Mouse (Mus musculus) lung, embryonic 15.5 days (tissue): ENCODE data around the gene Ybx3. TPM values are rescaled to one million over a fixed set of nuclear protein-coding genes. Genes with fewer than 3 reads are reported as not detected.

Source experiments
- ATAC-seq: fragments of 200-750 bp; cut with Nextera tagmentation; 2 replicates; pipeline ENCODE4 v1.8.0; 2017; ENCODE audit warnings: moderate number of reproducible peaks, borderline replicate concordance; ENCODE audit not compliant: low FRiP score, low TSS enrichment; ENCODE audit errors: extremely low read depth
- H3K27ac ChIP-seq: fragments of 300-500 bp; sonication (generic); 2 replicates; pipeline ENCODE4 v1.5.1; 2015; ENCODE audit warnings: moderate library complexity, mild to moderate bottlenecking, inconsistent platforms
- H3K27me3 ChIP-seq: fragments of 300-500 bp; sonication (generic); 2 replicates; pipeline ENCODE4 v1.6.1; 2015; ENCODE audit warnings: inconsistent platforms
- H3K36me3 ChIP-seq: fragments of 300-500 bp; sonication (generic); 2 replicates; pipeline ENCODE4 v1.6.1; 2015; ENCODE audit warnings: inconsistent platforms
- H3K4me1 ChIP-seq: fragments of 300-500 bp; sonication (generic); 2 replicates; pipeline ENCODE4 v1.6.1; 2015; ENCODE audit warnings: inconsistent platforms
- H3K4me2 ChIP-seq: fragments of 300-500 bp; sonication (generic); 2 replicates; pipeline ENCODE4 v1.6.1; 2015; ENCODE audit warnings: inconsistent platforms, mild to moderate bottlenecking, moderate library complexity
- H3K4me3 ChIP-seq: fragments of 300-500 bp; sonication (generic); 2 replicates; pipeline ENCODE4 v1.5.1; 2015; ENCODE audit warnings: mild to moderate bottlenecking, inconsistent platforms
- H3K9ac ChIP-seq: fragments of 300-500 bp; sonication (generic); 2 replicates; pipeline ENCODE4 v1.6.1; 2015; ENCODE audit warnings: inconsistent platforms
- H3K9me3 ChIP-seq: fragments of 300-500 bp; sonication (generic); 2 replicates; pipeline ENCODE4 v1.6.1; 2016; ENCODE audit warnings: inconsistent platforms
- WGBS: fragments of 180-500 bp; shearing (Covaris S2); methylation state at CpG from one replicate; pipeline ENCODE4 v1.1.7; 2015; 5-methylcytosine and 5-hydroxymethylcytosine counted together
- polyA plus RNA-seq: library from polyadenylated mRNA; unstranded; fragments of >200 nt; fragmentation: Nextera tagmentation; extraction: Ambion mirVana; gene quantifications from 2 replicates; pipeline ENCODE4 v1.2.1, GENCODE M21; 2015

The Ybx3 gene
- polyA plus RNA-seq, 1 experiment from 2014 or later, result 49.8 TPM

DNA sequence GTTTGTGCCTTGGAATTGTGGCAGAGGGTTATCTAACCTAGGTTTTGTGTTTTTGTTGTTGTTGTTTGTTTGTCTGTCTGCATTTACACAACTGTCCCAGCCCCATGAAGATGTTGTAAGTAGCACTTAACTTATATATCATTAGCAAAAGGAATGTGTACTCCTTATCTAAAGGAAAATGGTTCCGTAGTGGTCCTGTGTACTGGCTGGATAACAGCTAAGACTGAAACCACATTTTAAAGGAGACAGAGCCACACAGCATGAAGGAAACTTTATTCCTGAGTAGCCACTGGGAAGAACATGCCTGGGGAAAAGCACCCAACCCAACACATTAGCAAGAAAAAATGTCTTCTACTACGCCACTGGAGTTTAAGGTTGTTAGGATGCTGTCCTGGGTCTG is 28.7 kb downstream of the Ybx3 start:
- Histone ChIP-seq H3K4me2 (no peak overlapping the region), H3K36me3 (peaks cover 13% of the 10 kb centered on the region; the same call in 1 of the 2 replicates)
- WGBS, result 77% methylated on average over 2 of the region's 2 CpGs

DNA sequence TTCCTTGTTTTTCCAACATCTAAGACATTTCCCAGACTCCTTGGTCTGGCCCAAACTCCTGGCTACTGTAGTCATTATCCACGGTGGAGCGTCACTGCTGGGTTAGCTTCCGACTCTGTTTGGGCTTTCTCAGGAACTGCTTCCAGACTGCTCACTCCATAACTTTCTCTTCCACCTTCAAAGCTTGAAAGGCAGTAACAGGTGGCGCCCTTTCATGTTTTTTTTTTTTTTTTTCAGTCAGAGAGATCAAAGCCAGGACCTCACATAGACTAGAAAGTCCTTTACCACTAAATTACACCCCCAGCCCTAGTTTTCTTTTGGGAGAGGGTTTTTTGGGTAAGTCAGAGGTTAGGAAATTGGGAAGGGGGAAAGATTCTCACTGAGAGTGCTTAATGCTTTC is 33.4 kb downstream of the Ybx3 start:
- Histone ChIP-seq H3K4me1 (peaks cover 6% of the 10 kb centered on the region; the same call in 1 of the 2 replicates), H3K9ac (no peak overlapping the region), H3K4me3 (no peak overlapping the region), H3K27ac (no peak overlapping the region), H3K27me3 (no peaks in the 10 kb centered on the region), H3K9me3 (no peaks in the 10 kb centered on the region), H3K4me2 (no peak overlapping the region), H3K36me3 (no peaks in the 10 kb centered on the region)
- ATAC-seq, result no peak
- 16% methylated on average over 4 of the region's 4 CpGs for WGBS

More for the DNA sequence above, 28.7 kb downstream of the Ybx3 start:
- Histone ChIP-seq H3K27me3 (no peaks in the 10 kb centered on the region), H3K9ac (no peak overlapping the region), H3K4me1 (no peaks in the 10 kb centered on the region), H3K9me3 (no peaks in the 10 kb centered on the region), H3K4me3 (no peak overlapping the region), H3K27ac (no peak overlapping the region)
- no peak for ATAC-seq

- Histone ChIP-seq H3K4me2 (peak within 1 kb of the TSS; percentile 61), H3K4me3 (peak within 1 kb of the TSS; percentile 30), H3K4me1 (peaks cover 6% of the 10 kb centered on the region; the same call in 1 of the 2 replicates), H3K27me3 (no peaks in the 10 kb centered on the region), H3K36me3 (no peaks in the 10 kb centered on the region), H3K9ac (no peak within 1 kb of the TSS), H3K27ac (no peak within 1 kb of the TSS), H3K9me3 (no peaks in the 10 kb centered on the region)
- peak; percentile 90 for ATAC-seq
- WGBS, result under 1% methylated on average over 16 of the region's 16 CpGs
These were observed 34.8 kb downstream of the Ybx3 start, which contains the start of gene Styk1 for GRCm38 (mm10) chr6:131353352-131353919. Styk1 (minus strand) TSS chr6:131353597.

DNA sequence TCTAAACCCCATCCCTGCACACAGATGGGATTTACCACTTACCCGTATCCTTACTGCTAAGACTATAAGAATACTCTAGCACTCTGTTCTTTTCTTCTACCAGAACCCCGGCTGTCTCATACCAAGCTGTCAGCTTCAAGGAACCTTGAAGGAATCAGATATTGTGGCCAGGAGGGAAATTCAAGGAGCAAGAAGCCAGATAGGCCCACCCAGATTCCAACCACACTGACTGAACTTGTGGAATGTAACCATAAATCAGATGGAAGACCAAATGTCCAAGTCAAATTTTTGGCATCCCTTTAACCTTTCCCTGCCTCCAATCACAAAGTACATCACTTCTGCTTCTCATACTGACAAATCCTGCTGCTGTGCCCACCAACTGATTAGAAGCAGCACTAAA is 41.2 kb downstream of the Ybx3 start:
- H3K36me3 ChIP-seq, result no peaks in the 10 kb centered on the region
- WGBS, result 78% methylated on average over 2 of the region's 2 CpGs
- no peak for ATAC-seq
- no peak overlapping the region for H3K4me3 ChIP-seq
- H3K27ac ChIP-seq, result no peak overlapping the region
- H3K4me2 ChIP-seq, result no peak overlapping the region
- no peaks in the 10 kb centered on the region for H3K4me1 ChIP-seq
- no peaks in the 10 kb centered on the region for H3K9me3 ChIP-seq
- no peak overlapping the region for H3K9ac ChIP-seq
- no peaks in the 10 kb centered on the region for H3K27me3 ChIP-seq

DNA sequence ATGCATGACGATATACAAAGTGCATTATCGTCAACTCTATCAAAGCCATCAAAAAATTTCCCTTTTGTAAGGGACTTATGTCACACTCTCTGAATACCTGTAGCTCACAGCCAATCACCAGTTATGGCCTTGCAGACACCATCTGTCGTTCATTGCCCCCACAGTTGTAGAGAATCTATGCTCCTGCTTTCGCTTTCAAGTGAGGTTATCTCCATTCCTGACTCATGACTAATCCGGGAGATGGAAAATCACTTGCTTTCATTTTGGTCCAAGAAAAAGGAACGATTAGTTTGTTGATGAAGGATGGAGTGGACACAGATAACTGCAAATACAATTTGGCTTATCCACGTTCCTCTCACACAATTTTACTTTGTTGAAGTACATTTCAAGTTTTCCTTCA is 43.9 kb downstream of the Ybx3 start:
- H3K4me3 ChIP-seq, result no peak overlapping the region
- no peak overlapping the region for H3K4me2 ChIP-seq
- 73% methylated on average over 7 of the region's 7 CpGs for WGBS
- no peak overlapping the region for H3K27ac ChIP-seq
- H3K9ac ChIP-seq, result no peak overlapping the region
- H3K27me3 ChIP-seq, result no peaks in the 10 kb centered on the region
- ATAC-seq, result no peak
- H3K4me1 ChIP-seq, result no peaks in the 10 kb centered on the region
- H3K36me3 ChIP-seq, result no peaks in the 10 kb centered on the region
- H3K9me3 ChIP-seq, result no peaks in the 10 kb centered on the region

GRCm38 (mm10) chr6:131340082-131340481 is 48.2 kb downstream of the Ybx3 start:
- no peak overlapping the region for H3K9ac ChIP-seq
- no peaks in the 10 kb centered on the region for H3K27me3 ChIP-seq
- WGBS, result 46% methylated on average over 3 of the region's 3 CpGs
- H3K4me1 ChIP-seq, result no peaks in the 10 kb centered on the region
- H3K9me3 ChIP-seq, result no peaks in the 10 kb centered on the region
- no peak overlapping the region for H3K4me3 ChIP-seq
- no peaks in the 10 kb centered on the region for H3K36me3 ChIP-seq
- no peak for ATAC-seq
- no peak overlapping the region for H3K27ac ChIP-seq
- H3K4me2 ChIP-seq, result no peak overlapping the region

GRCm38 (mm10) chr6:131339309-131339708 is 49.0 kb downstream of the Ybx3 start:
- Histone ChIP-seq H3K4me3 (no peak overlapping the region), H3K9ac (no peak overlapping the region), H3K4me1 (no peaks in the 10 kb centered on the region), H3K27me3 (no peaks in the 10 kb centered on the region), H3K27ac (no peak overlapping the region), H3K9me3 (no peaks in the 10 kb centered on the region), H3K4me2 (no peak overlapping the region), H3K36me3 (no peaks in the 10 kb centered on the region)
- WGBS, result 87% methylated on average over 3 of the region's 3 CpGs
- no peak for ATAC-seq

GRCm38 (mm10) chr6:131338787-131339186 is 49.5 kb downstream of the Ybx3 start:
- H3K27ac ChIP-seq, result no peak overlapping the region
- H3K9me3 ChIP-seq, result no peaks in the 10 kb centered on the region
- no peaks in the 10 kb centered on the region for H3K36me3 ChIP-seq
- no peak overlapping the region for H3K4me3 ChIP-seq
- ATAC-seq, result no peak
- H3K4me1 ChIP-seq, result no peaks in the 10 kb centered on the region
- no peaks in the 10 kb centered on the region for H3K27me3 ChIP-seq
- H3K9ac ChIP-seq, result no peak overlapping the region
- 74% methylated on average over 1 of the region's 1 CpGs for WGBS
- H3K4me2 ChIP-seq, result no peak overlapping the region

- Histone ChIP-seq H3K9ac (no peak overlapping the region), H3K4me1 (no peaks in the 10 kb centered on the region), H3K27ac (no peak overlapping the region), H3K4me3 (no peak overlapping the region), H3K4me2 (no peak overlapping the region), H3K27me3 (no peaks in the 10 kb centered on the region), H3K9me3 (no peaks in the 10 kb centered on the region), H3K36me3 (no peaks in the 10 kb centered on the region)
- ATAC-seq, result no peak
- 83% methylated on average over 2 of the region's 2 CpGs for whole genome bisulfite sequencing
These were observed 61.2 kb downstream of the Ybx3 start for GRCm38 (mm10) chr6:131327076-131327475.

GRCm38 (mm10) chr6:131321854-131322639 is 66.2 kb downstream of the Ybx3 start:
- WGBS, result 52% methylated on average over 3 of the region's 3 CpGs
- no peak for ATAC-seq
- H3K27me3 ChIP-seq, result no peaks in the 10 kb centered on the region
- no peak overlapping the region for H3K27ac ChIP-seq
- H3K4me3 ChIP-seq, result no peak overlapping the region
- no peak overlapping the region for H3K4me2 ChIP-seq
- H3K4me1 ChIP-seq, result no peaks in the 10 kb centered on the region
- no peaks in the 10 kb centered on the region for H3K36me3 ChIP-seq
- no peaks in the 10 kb centered on the region for H3K9me3 ChIP-seq
- H3K9ac ChIP-seq, result no peak overlapping the region

DNA sequence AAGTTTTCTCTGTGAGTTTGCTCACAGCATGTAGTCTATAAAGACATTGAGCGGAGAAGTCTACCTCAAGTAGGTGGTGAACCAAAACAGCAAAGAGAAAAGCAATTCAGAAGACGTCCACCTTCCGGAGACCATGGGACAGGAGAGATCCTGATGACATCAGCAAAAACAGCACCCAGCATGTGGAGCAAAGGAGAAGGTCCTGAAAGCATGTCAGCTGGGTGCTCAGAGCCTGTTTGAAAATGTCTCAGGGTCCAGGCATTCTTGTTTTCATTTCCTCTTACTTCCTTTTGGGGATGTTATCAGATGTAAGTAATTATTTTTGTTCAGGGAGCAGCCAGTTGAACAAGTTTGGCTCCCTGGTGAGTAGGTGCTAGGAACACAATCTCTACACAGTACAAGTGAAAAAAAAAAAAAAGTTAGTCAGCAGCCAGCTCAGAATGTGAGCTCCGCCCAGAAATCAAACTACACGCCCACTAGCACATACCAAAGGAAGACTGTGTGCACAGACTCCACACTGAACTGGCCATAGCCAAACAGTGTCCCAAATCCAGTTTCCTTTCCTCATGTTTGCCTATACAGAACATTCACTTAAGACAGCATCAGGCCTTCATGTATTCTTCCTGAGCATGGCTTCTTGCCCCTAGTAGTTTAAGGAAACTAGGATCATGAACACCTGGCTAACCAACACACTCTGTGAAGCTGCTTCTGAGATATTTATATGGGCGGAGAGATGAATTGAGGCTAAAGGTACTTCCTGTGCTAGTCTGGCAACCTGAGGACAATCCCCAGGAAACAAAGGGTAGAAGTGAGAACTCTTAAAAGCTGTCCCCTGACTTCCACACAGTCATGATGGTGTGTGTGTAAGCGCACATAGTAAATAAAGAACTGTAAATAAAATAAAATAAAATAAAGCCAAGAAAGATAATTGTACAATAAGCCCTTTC is 71.8 kb downstream of the Ybx3 start:
- Histone ChIP-seq H3K27ac (peak overlapping the region; percentile 33; the same call in 1 of the 2 replicates), H3K4me2 (no peak overlapping the region), H3K27me3 (no peaks in the 10 kb centered on the region), H3K4me3 (no peak overlapping the region), H3K4me1 (no peaks in the 10 kb centered on the region), H3K9me3 (no peaks in the 10 kb centered on the region), H3K9ac (no peak overlapping the region), H3K36me3 (no peaks in the 10 kb centered on the region)
- ATAC-seq, result peak; percentile 49; the same call in 1 of the 2 replicates
- WGBS, result 66% methylated on average over 7 of the region's 7 CpGs
